Mouse (Mus musculus) midbrain, embryonic 12.5 days (tissue): ENCODE measurements around the gene Fsd1. TPM values are rescaled to one million over a fixed set of nuclear protein-coding genes. Genes with fewer than 3 reads are reported as not detected.
A peak's percentile ranks its signal among the peaks of the same experiment; 100 is the strongest.

ENCODE experiments used
- ATAC-seq: fragments of 200-750 bp; cut with Nextera tagmentation; 2 replicates; pipeline ENCODE4 v1.8.0; 2017; ENCODE audit warnings: low read depth, moderate TSS enrichment, moderate library complexity; ENCODE audit not compliant: low FRiP score
- H3K27ac ChIP-seq: fragments of 300-500 bp; sonication (generic); replicated peaks from 2 replicates; pipeline ENCODE4 v1.5.1; 2016; ENCODE audit warnings: mild to moderate bottlenecking
- H3K27me3 ChIP-seq: fragments of 300-500 bp; sonication (generic); 2 replicates; pipeline ENCODE4 v1.6.1; 2016; ENCODE audit warnings: mild to moderate bottlenecking
- H3K36me3 ChIP-seq: fragments of 300-500 bp; sonication (generic); 2 replicates; pipeline ENCODE4 v1.6.1; 2016
- H3K4me1 ChIP-seq: fragments of 300-500 bp; sonication (generic); 2 replicates; pipeline ENCODE4 v1.6.1; 2016
- H3K4me2 ChIP-seq: fragments of 300-500 bp; sonication (generic); replicated peaks from 2 replicates; pipeline ENCODE4 v1.6.1; 2016; ENCODE audit warnings: mild to moderate bottlenecking, moderate library complexity
- H3K4me3 ChIP-seq: fragments of 300-500 bp; sonication (generic); 2 replicates; pipeline ENCODE4 v1.5.1; 2016; ENCODE audit warnings: mild to moderate bottlenecking
- H3K9ac ChIP-seq: fragments of 300-500 bp; sonication (generic); replicated peaks from 2 replicates; pipeline ENCODE4 v1.6.1; 2016; ENCODE audit warnings: mild to moderate bottlenecking, moderate library complexity
- H3K9me3 ChIP-seq: fragments of 300-500 bp; sonication (generic); 2 replicates; pipeline ENCODE4 v1.6.1; 2016; ENCODE audit warnings: mild to moderate bottlenecking
- WGBS: fragments of 180-500 bp; shearing (Covaris S2); methylation state at CpG from one replicate; pipeline ENCODE4 v1.1.7; 2016; 5-methylcytosine and 5-hydroxymethylcytosine counted together
- polyA plus RNA-seq: library from polyadenylated mRNA; unstranded; fragments of >200 nt; fragmentation: Nextera tagmentation; extraction: Ambion mirVana; gene quantifications from 2 replicates; pipeline ENCODE4 v1.2.1, GENCODE M21; 2016

The Fsd1 gene
- polyA plus RNA-seq, 1 experiment from 2014 or later = 89.8 TPM

GRCm38 (mm10) chr17:55964996-55965395 is 21.3 kb upstream of the Fsd1 start:
- Histone ChIP-seq H3K4me2 (no peak overlapping the region), H3K36me3 (peaks cover 58% of the 10 kb centered on the region), H3K9ac (no peak overlapping the region), H3K4me3 (no peak overlapping the region), H3K27me3 (no peaks in the 10 kb centered on the region), H3K4me1 (peaks cover 28% of the 10 kb centered on the region), H3K9me3 (no peaks in the 10 kb centered on the region), H3K27ac (no peak overlapping the region)
- WGBS = 86% methylated on average over 9 of the region's 9 CpGs
- ATAC-seq = no peak

GRCm38 (mm10) chr17:55967186-55967585 is 19.1 kb upstream of the Fsd1 start:
- Histone ChIP-seq H3K9me3 (no peaks in the 10 kb centered on the region), H3K4me3 (no peak overlapping the region), H3K4me2 (no peak overlapping the region), H3K27me3 (no peaks in the 10 kb centered on the region), H3K9ac (no peak overlapping the region), H3K27ac (no peak overlapping the region), H3K36me3 (peaks cover 49% of the 10 kb centered on the region), H3K4me1 (peaks cover 43% of the 10 kb centered on the region)
- WGBS = 96% methylated on average over 4 of the region's 4 CpGs
- ATAC-seq = no peak

GRCm38 (mm10) chr17:55968210-55968609 is 18.1 kb upstream of the Fsd1 start:
- Histone ChIP-seq H3K27me3 (no peaks in the 10 kb centered on the region), H3K9ac (no peak overlapping the region; the same call in 1 of the 2 replicates), H3K9me3 (no peaks in the 10 kb centered on the region), H3K27ac (peak overlapping the region; percentile 86), H3K36me3 (peaks cover 50% of the 10 kb centered on the region), H3K4me2 (no peak overlapping the region), H3K4me1 (peaks cover 50% of the 10 kb centered on the region), H3K4me3 (no peak overlapping the region)
- 58% methylated on average over 7 of the region's 7 CpGs for WGBS
- ATAC-seq = 0 out of 2 replicates have a peak, but pooled peaks have one; percentile 5

GRCm38 (mm10) chr17:55969560-55969959 is 16.7 kb upstream of the Fsd1 start:
- peak; percentile 64 for ATAC-seq
- Histone ChIP-seq H3K36me3 (peaks cover 50% of the 10 kb centered on the region), H3K4me3 (0 out of 2 replicates have a peak overlapping the region, but pooled peaks have one; percentile 57), H3K27ac (peak overlapping the region; percentile 86), H3K9me3 (no peaks in the 10 kb centered on the region), H3K4me1 (peaks cover 50% of the 10 kb centered on the region), H3K4me2 (peak overlapping the region; percentile 78), H3K9ac (peak overlapping the region; percentile 76; the same call in 1 of the 2 replicates), H3K27me3 (no peaks in the 10 kb centered on the region)
- WGBS = 19% methylated on average over 14 of the region's 14 CpGs

- Histone ChIP-seq H3K4me2 (peak within 1 kb of the TSS; percentile 78), H3K4me3 (peak within 1 kb of the TSS; percentile 57), H3K9me3 (no peaks in the 10 kb centered on the region), H3K27me3 (no peaks in the 10 kb centered on the region), H3K36me3 (peaks cover 44% of the 10 kb centered on the region), H3K27ac (peak within 1 kb of the TSS; percentile 86), H3K9ac (peak within 1 kb of the TSS; percentile 76), H3K4me1 (peaks cover 50% of the 10 kb centered on the region)
- peak; percentile 74 for ATAC-seq
- WGBS = 7% methylated on average over 53 of the region's 55 CpGs
Measured at GRCm38 (mm10) chr17:55969966-55970891, 16.1 kb upstream of the Fsd1 start, which contains the start of gene Shd. Gene Shd (plus strand): TSS chr17:55970467.

GRCm38 (mm10) chr17:55971453-55971852 is 14.9 kb upstream of the Fsd1 start:
- H3K4me1 ChIP-seq = peaks cover 54% of the 10 kb centered on the region
- peak overlapping the region; percentile 57 for H3K4me3 ChIP-seq
- H3K27ac ChIP-seq = peak overlapping the region; percentile 86; the same call in 1 of the 2 replicates
- H3K9ac ChIP-seq = peak overlapping the region; percentile 76
- no peaks in the 10 kb centered on the region for H3K9me3 ChIP-seq
- H3K4me2 ChIP-seq = peak overlapping the region; percentile 78
- peaks cover 34% of the 10 kb centered on the region for H3K36me3 ChIP-seq
- no peaks in the 10 kb centered on the region for H3K27me3 ChIP-seq
- no peak for ATAC-seq
- 19% methylated on average over 22 of the region's 22 CpGs for WGBS

GRCm38 (mm10) chr17:55976255-55976862 is 9.9 kb upstream of the Fsd1 start:
- peak; percentile 65 for ATAC-seq
- Histone ChIP-seq H3K4me1 (peaks cover 23% of the 10 kb centered on the region), H3K27ac (peak overlapping the region; percentile 69), H3K4me3 (no peak overlapping the region), H3K9me3 (no peaks in the 10 kb centered on the region), H3K36me3 (peaks cover 19% of the 10 kb centered on the region), H3K27me3 (0 out of 2 replicates have a peak, but pooled peaks cover 5% of the 10 kb centered on the region), H3K4me2 (no peak overlapping the region; the same call in 1 of the 2 replicates), H3K9ac (no peak overlapping the region)
- 19% methylated on average over 13 of the region's 13 CpGs for WGBS

GRCm38 (mm10) chr17:55977301-55977700 is 9.0 kb upstream of the Fsd1 start:
- H3K36me3 ChIP-seq = peaks cover 19% of the 10 kb centered on the region
- no peaks in the 10 kb centered on the region for H3K9me3 ChIP-seq
- ATAC-seq = no peak
- H3K4me3 ChIP-seq = no peak overlapping the region
- 0 out of 2 replicates have a peak overlapping the region, but pooled peaks have one; percentile 69 for H3K27ac ChIP-seq
- 63% methylated on average over 3 of the region's 3 CpGs for WGBS
- no peak overlapping the region for H3K4me2 ChIP-seq
- H3K27me3 ChIP-seq = 0 out of 2 replicates have a peak, but pooled peaks cover 5% of the 10 kb centered on the region
- no peak overlapping the region for H3K9ac ChIP-seq
- peaks cover 17% of the 10 kb centered on the region; the same call in 1 of the 2 replicates for H3K4me1 ChIP-seq

GRCm38 (mm10) chr17:55990278-55990898 is 4.1 kb downstream of the Fsd1 start:
- Histone ChIP-seq H3K9ac (no peak overlapping the region), H3K27me3 (no peaks in the 10 kb centered on the region), H3K36me3 (peaks cover 54% of the 10 kb centered on the region), H3K4me3 (no peak overlapping the region), H3K4me2 (no peak overlapping the region), H3K27ac (no peak overlapping the region), H3K4me1 (peaks cover 13% of the 10 kb centered on the region), H3K9me3 (no peaks in the 10 kb centered on the region)
- 89% methylated on average over 8 of the region's 8 CpGs for WGBS
- ATAC-seq = no peak

GRCm38 (mm10) chr17:55996007-55996406 is 9.7 kb downstream of the Fsd1 start:
- H3K27ac ChIP-seq = no peak overlapping the region
- H3K9me3 ChIP-seq = no peaks in the 10 kb centered on the region
- WGBS = 91% methylated on average over 15 of the region's 15 CpGs
- no peak overlapping the region for H3K9ac ChIP-seq
- H3K4me3 ChIP-seq = no peak overlapping the region
- H3K27me3 ChIP-seq = peaks cover 19% of the 10 kb centered on the region
- peaks cover 12% of the 10 kb centered on the region for H3K4me1 ChIP-seq
- H3K36me3 ChIP-seq = peaks cover 57% of the 10 kb centered on the region
- no peak overlapping the region for H3K4me2 ChIP-seq
- no peak for ATAC-seq

- Histone ChIP-seq H3K9me3 (no peaks in the 10 kb centered on the region), H3K4me1 (peaks cover 5% of the 10 kb centered on the region; the same call in 1 of the 2 replicates), H3K36me3 (peaks cover 23% of the 10 kb centered on the region), H3K27me3 (peaks cover 41% of the 10 kb centered on the region), H3K4me3 (no peak overlapping the region), H3K27ac (no peak overlapping the region), H3K9ac (no peak overlapping the region), H3K4me2 (peak overlapping the region; percentile 26)
- WGBS = 8% methylated on average over 30 of the region's 30 CpGs
- ATAC-seq = 0 out of 2 replicates have a peak, but pooled peaks have one; percentile 39
Measured at GRCm38 (mm10) chr17:55999794-56000499, 13.6 kb downstream of the Fsd1 start.
